Mouse (Mus musculus) skeletal muscle tissue, postnatal 0 days (tissue): ENCODE data around the gene Olfr1248. TPM values are rescaled to one million over a fixed set of nuclear protein-coding genes. Genes with fewer than 3 reads are reported as not detected.

Source experiments
- polyA plus RNA-seq: library from polyadenylated mRNA; unstranded; fragments of >200 nt; fragmentation: Nextera tagmentation; extraction: Ambion mirVana; gene quantifications from 2 replicates; pipeline ENCODE4 v1.2.1, GENCODE M21; 2015

The Olfr1248 gene
- not detected in 2 replicates for polyA plus RNA-seq

DNA sequence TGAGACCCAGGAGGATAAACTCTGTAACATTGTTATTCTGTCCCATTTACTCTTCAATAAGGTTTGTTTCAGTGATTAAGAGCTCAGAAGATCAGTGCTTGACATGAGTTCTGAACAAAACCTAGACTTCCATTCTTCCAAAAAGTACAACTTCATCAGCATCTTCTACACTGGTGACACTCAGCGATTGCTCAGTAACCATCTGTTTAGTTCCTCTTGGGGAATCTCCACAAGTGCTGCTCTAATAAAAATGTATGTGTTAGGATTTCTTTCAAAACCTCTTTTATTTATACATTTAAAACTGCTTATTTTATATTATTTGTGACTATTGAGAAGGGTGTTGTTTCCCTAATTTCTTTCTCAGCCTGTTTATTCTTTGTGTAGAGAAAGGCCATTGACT lies at the start of gene Olfr1248:
Olfr1248 (minus strand) TSS at position 101 of the 400 bp plus-strand sequence.

DNA sequence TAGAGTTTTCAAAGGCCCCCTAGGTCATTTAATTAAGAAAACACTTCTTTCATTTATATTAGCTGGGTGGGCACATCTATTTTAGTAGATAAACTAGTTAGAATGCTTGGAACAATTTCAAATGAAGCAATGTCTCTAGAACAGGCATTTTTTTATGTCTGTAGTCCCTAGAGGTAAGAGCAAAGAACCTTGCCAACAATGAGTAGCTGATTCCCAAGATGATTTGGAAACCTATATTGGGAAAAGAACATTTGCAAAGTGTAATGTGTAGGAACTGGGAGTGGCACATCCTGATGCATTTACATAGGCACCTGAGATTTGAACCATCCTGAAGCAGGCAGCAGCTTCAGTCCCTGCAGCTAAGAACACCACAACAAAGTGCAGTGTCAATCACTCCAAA lies 43.3 kb upstream of the Olfr1248 start, which contains the start of gene Olfr1250:
Olfr1250 (minus strand) TSS at position 101 of the 400 bp plus-strand sequence.

DNA sequence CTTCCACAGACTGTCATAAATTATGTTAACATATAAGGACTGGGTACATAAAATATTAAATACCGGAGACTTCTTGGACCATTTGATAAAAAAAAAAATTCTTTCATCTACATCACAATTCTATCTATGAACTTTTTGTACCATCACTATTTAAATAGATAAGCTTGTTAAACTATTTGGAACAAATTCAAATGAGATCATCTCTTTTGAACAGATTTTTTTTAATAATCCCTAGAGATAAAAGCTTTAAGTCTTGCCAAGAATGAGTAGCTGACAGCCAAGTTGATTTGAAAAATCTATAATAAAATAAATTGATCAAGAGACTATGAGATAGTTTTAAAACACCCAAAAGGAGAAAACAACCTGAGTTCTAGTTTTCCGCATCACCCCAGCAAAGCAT lies 16.8 kb upstream of the Olfr1248 start, which contains the start of gene Olfr1249:
Olfr1249 (minus strand) TSS at position 101 of the 400 bp plus-strand sequence.

DNA sequence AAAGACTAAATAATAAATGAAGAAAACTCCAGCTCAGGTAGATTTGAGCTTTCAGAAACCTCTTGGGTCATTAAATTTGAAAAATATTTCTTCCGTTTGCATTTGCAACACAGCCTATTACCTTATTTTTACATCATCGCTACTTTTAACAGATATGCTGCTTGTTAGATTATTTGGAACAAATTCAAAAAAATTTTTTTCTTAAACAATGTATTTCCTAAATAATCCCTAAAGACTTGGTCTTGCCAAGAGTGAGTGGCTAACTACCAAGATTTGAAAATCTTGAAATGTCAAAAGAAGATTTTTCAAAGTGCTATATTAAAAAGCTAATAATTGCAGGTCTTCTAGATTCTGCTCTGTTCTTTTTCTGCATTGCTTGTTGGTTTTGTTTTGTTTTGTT lies 4.0 kb downstream of the Olfr1248 start, which contains the start of gene Olfr1247:
Olfr1247 (minus strand) TSS at position 101 of the 400 bp plus-strand sequence.

DNA sequence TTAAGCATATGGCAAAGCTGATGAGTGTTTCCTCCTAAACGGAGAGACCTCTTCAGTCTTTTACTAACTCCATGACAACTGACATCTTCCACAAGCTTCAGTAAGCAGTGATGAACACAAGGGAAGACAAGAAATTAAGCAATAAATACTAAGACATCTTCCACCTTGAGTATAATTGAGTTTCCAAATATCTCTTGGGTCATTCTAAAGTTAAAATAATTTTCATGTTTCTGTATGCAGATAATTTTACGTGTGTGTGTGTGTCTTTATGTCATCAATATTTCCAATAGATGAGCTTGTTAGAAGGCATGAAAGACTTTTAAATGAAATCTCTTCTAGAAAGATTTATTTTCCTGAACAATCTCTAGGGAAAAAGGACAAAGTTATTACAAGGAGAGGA lies 25.0 kb downstream of the Olfr1248 start, which contains the start of gene Olfr1246:
Olfr1246 (minus strand) TSS at position 101 of the 400 bp plus-strand sequence.

DNA sequence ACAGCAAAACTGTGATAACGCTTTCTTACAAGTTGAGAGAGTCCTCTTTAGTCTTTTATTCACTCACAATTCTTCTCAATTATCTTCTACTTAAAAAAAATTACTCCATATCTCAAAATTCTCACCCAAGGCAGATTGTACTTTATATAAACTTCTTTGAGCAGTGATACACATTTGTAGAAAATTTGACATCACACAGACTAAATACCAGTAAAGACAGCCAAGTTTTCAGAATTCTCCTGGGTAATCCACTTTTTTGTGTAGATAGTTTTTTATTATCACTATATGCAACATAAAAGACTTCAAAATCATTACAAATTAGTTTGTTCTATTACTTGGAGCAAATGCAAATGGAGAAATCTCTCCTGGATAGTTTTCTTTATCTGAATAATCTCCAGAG lies 39.7 kb downstream of the Olfr1248 start, which contains the start of gene Olfr1245:
Olfr1245 (minus strand) TSS at position 101 of the 400 bp plus-strand sequence.

Other genes with a start within 250 kb of the Olfr1248 start
- not detected in 2 replicates for gene Olfr1238, start 208.6 kb downstream of the Olfr1248 start, polyA plus RNA-seq
- gene Olfr1239, start 197.8 kb downstream of the Olfr1248 start, polyA plus RNA-seq: not detected in 2 replicates
- not detected in 2 replicates for gene Olfr1240, start 175.2 kb downstream of the Olfr1248 start, polyA plus RNA-seq
- gene Olfr1241, start 131.1 kb downstream of the Olfr1248 start, polyA plus RNA-seq: not detected in 2 replicates
- gene Olfr1242, start 119.9 kb downstream of the Olfr1248 start, polyA plus RNA-seq: not detected in 2 replicates
- gene Olfr1243, start 86.8 kb downstream of the Olfr1248 start, polyA plus RNA-seq: not detected in 2 replicates
- not detected in 2 replicates for gene Olfr1245, start 39.8 kb downstream of the Olfr1248 start, polyA plus RNA-seq
- gene Olfr1246, start 25.1 kb downstream of the Olfr1248 start, polyA plus RNA-seq: not detected in 2 replicates
- gene Olfr1247, start 4.1 kb downstream of the Olfr1248 start, polyA plus RNA-seq: not detected in 2 replicates
- gene Olfr1249, start 16.7 kb upstream of the Olfr1248 start, polyA plus RNA-seq: not detected in 2 replicates
- gene Olfr1250, start 43.2 kb upstream of the Olfr1248 start, polyA plus RNA-seq: not detected in 2 replicates
- gene Olfr1251, start 53.7 kb upstream of the Olfr1248 start, polyA plus RNA-seq: not detected in 2 replicates
- not detected in 2 replicates for gene Olfr1252, start 106.8 kb upstream of the Olfr1248 start, polyA plus RNA-seq
- not detected in 2 replicates for gene Olfr1253, start 138.8 kb upstream of the Olfr1248 start, polyA plus RNA-seq
- not detected in 2 replicates for gene Olfr1254, start 175.4 kb upstream of the Olfr1248 start, polyA plus RNA-seq
- gene Olfr1255, start 193.8 kb upstream of the Olfr1248 start, polyA plus RNA-seq: not detected in 2 replicates
- gene Olfr1256, start 223.3 kb upstream of the Olfr1248 start, polyA plus RNA-seq: not detected in 2 replicates
- not detected in 2 replicates for gene Olfr48, start 230.0 kb upstream of the Olfr1248 start, polyA plus RNA-seq